In genomic region chr3:135422856-135423607, GRCm38 (mm10) we compare ENCODE assay signal across 8 mouse cellular contexts. TPM values are rescaled to one million over a fixed set of nuclear protein-coding genes. Genes with fewer than 3 reads are reported as not detected.
DNase-seq lines count a peak whose midpoint lies in the region; ATAC-seq and TF ChIP-seq lines count a peak whose summit lies in the region.

No protein-coding gene starts in this region.

- H3K4me2 ChIP-seq in forebrain, embryonic 15.5 days (replicated peaks), result peak overlapping the region; percentile 52
- H3K4me2 ChIP-seq in lung, embryonic 14.5 days, result peak overlapping the region; percentile 73

- peak; percentile 99 for ATAC-seq in forebrain, embryonic 15.5 days (replicated peaks)
- ATAC-seq in lung, embryonic 14.5 days (ENCODE audit: insufficient read depth), result peak; percentile 99
- peak; percentile 80 for ATAC-seq in neutrophil, adult 5-6 weeks (ENCODE audit: extremely low read depth, insufficient number of reproducible peaks, low FRiP score, poor library complexity, severe bottlenecking)

- under 1% methylated on average over 103 of the region's 103 CpGs for WGBS in forebrain, embryonic 15.5 days
- under 1% methylated on average over 100 of the region's 103 CpGs for WGBS in lung, embryonic 14.5 days

- H3K4me3 ChIP-seq in ES-E14 (ENCODE audit: insufficient read depth in 1 of 2, low read depth in 1 of 2, low read length in 2 of 2, poor library complexity in 1 of 2, severe bottlenecking in 1 of 2), result peak overlapping the region; percentile 96 to 98
- peak overlapping the region; percentile 74 for H3K4me3 ChIP-seq in forebrain, embryonic 15.5 days
- peak overlapping the region; percentile 71 for H3K4me3 ChIP-seq in lung, embryonic 14.5 days (ENCODE audit: low read depth, low read length)

- no peaks in the 10 kb centered on the region for H3K9me3 ChIP-seq in ES-E14 (ENCODE audit: control insufficient read depth, insufficient read depth, low read depth, low read length)
- H3K9me3 ChIP-seq in forebrain, embryonic 15.5 days, result no peaks in the 10 kb centered on the region
- no peaks in the 10 kb centered on the region for H3K9me3 ChIP-seq in lung, embryonic 14.5 days (ENCODE audit: low read depth, low read length)

- H3K27ac ChIP-seq in ES-E14 (ENCODE audit: insufficient read depth, low read depth, low read length, poor library complexity, severe bottlenecking), result peak overlapping the region; percentile 92
- H3K27ac ChIP-seq in forebrain, embryonic 15.5 days (replicated peaks), result peak overlapping the region; percentile 98
- peak overlapping the region; percentile 93 for H3K27ac ChIP-seq in lung, embryonic 14.5 days (ENCODE audit: low read depth)

- H3K27me3 ChIP-seq in forebrain, embryonic 15.5 days, result no peaks in the 10 kb centered on the region
- no peaks in the 10 kb centered on the region for H3K27me3 ChIP-seq in lung, embryonic 14.5 days (ENCODE audit: insufficient read depth, low read length)

- intact Hi-C loops in heart, postnatal 36 days (cut with DNase I), result loop anchor here (5.0 kb wide), 1 partner anchor 269 kb away; the partner anchor contains the start of gene Nfkb1

- no peak for TF ChIP-seq CTCF in lung, embryonic 14.5 days (IDR thresholded peaks at IDR 0.05; ENCODE audit: low read depth)

- no peak for DNase-seq in ES-E14 (ENCODE audit: low read depth, low spot score)
- DNase-seq in cerebellum, adult 11-12 months, result peak; percentile 89
- DNase-seq in heart, postnatal 36 days, result peak; percentile 84 to 95
- peak; percentile 71 to 76 for DNase-seq in layer of hippocampus, adult 8-10 months (ENCODE audit: low spot score in 2 of 2)
- peak; percentile 95 for DNase-seq in lung, embryonic 14.5 days
- peak; percentile 85 for DNase-seq in testis, postnatal 14 days (ENCODE audit: low spot score)

- peak overlapping the region; percentile 98 for H3K9ac ChIP-seq in ES-E14 (ENCODE audit: insufficient read depth, low read depth, low read length, poor library complexity, severe bottlenecking)
- H3K9ac ChIP-seq in forebrain, embryonic 15.5 days (replicated peaks), result peak overlapping the region; percentile 78
- peak overlapping the region; percentile 80 for H3K9ac ChIP-seq in lung, embryonic 14.5 days

- in situ Hi-C loops in ES-E14 (cut with MboI; ENCODE audit: low sequenced_read_pairs in 2 of 2, unreplicated experiment in 2 of 2), result no loop called here

- peaks cover 0 to 2% of the 10 kb centered on the region in 2 experiments; a peak in 1 of 4 replicates for H3K4me1 ChIP-seq in ES-E14 (ENCODE audit: control insufficient read depth in 2 of 2, insufficient read depth in 2 of 2, low read length in 2 of 2, poor library complexity in 1 of 2)
- H3K4me1 ChIP-seq in forebrain, embryonic 15.5 days, result peaks cover 19% of the 10 kb centered on the region
- no peaks in the 10 kb centered on the region; the same call in 1 of the 2 replicates for H3K4me1 ChIP-seq in lung, embryonic 14.5 days (ENCODE audit: insufficient read depth)

- H3K36me3 ChIP-seq in ES-E14 (ENCODE audit: control insufficient read depth, insufficient read depth, low read length, poor library complexity, severe bottlenecking), result no peaks in the 10 kb centered on the region
- 0 out of 2 replicates have a peak, but pooled peaks cover 5% of the 10 kb centered on the region for H3K36me3 ChIP-seq in forebrain, embryonic 15.5 days
- no peaks in the 10 kb centered on the region for H3K36me3 ChIP-seq in lung, embryonic 14.5 days (ENCODE audit: insufficient read depth)

TF ChIP-seq in ES-E14, 5 proteins besides CTCF, POLR2A, EP300 and RAD21:
- no peak for TF ChIP-seq MAFK (IDR thresholded peaks at IDR 0.05; ENCODE audit: insufficient read depth, low read depth, low read length)
- no peak for TF ChIP-seq ZNF384 (IDR thresholded peaks at IDR 0.05; ENCODE audit: low read depth, low read length)
- no peak for TF ChIP-seq HCFC1 (IDR thresholded peaks at IDR 0.05; ENCODE audit: borderline replicate concordance, insufficient read depth, low read length)

RNA-seq across cellular contexts. Expression of gene Cisd2, which starts 0.7 kb away (rescaled TPM):
- total RNA-seq in ES-E14 (2012; rRNA removed), result 17.4 and 21.6 TPM in 2 replicates
- polyA plus RNA-seq in forebrain, embryonic 15.5 days (2015; fragmentation: Nextera tagmentation; extraction: Ambion mirVana), result 65.4 and 71.4 TPM in 2 replicates
- 10 to 100 TPM; 50.4 to 56.9 TPM for total RNA-seq in heart, postnatal 36 days (2021)
- 10 to 100 TPM; 34.3 to 36.5 (median 35.5) TPM for total RNA-seq in layer of hippocampus, adult 8-10 months (2022)
- polyA plus RNA-seq in lung, embryonic 14.5 days (2014; fragmentation: Nextera tagmentation; extraction: Ambion mirVana), result 61.5 and 66.6 TPM in 2 replicates
- 55.0 and 58.2 TPM in 2 replicates for total RNA-seq in neutrophil, adult 5-6 weeks (2017)

RNA-seq across cellular contexts. Expression of gene Ube2d3, which starts 14.9 kb away (rescaled TPM):
- total RNA-seq in ES-E14 (2012; rRNA removed), result 298 and 321 TPM in 2 replicates
- 384 and 388 TPM in 2 replicates for polyA plus RNA-seq in forebrain, embryonic 15.5 days (2015; fragmentation: Nextera tagmentation; extraction: Ambion mirVana)
- 100 to 1,000 TPM; 372 to 402 TPM for total RNA-seq in heart, postnatal 36 days (2021)
- 100 to 1,000 TPM; 227 to 254 (median 239) TPM for total RNA-seq in layer of hippocampus, adult 8-10 months (2022)
- 586 and 604 TPM in 2 replicates for polyA plus RNA-seq in lung, embryonic 14.5 days (2014; fragmentation: Nextera tagmentation; extraction: Ambion mirVana)
- total RNA-seq in neutrophil, adult 5-6 weeks (2017), result 572 and 587 TPM in 2 replicates
